Mouse (Mus musculus) cerebellum, adult 2 months (tissue): ENCODE measurements at regions not wholly inside any gene's neighbourhood (a gene's known extent, or its start where the extent isn't known, plus 50 kb on each side); places are given as distances from the start of the nearest gene placed in this dataset.

Experiments
- CTCF ChIP-seq: fragments of 200-500 bp; IDR thresholded peaks from 2 replicates; pipeline ENCODE4 v1.5.1; 2011; ENCODE audit warnings: low read depth, mild to moderate bottlenecking, control low read depth, low read length, moderate library complexity, borderline replicate concordance; ENCODE audit not compliant: insufficient read depth
- POLR2A ChIP-seq: fragments of 200-500 bp; IDR thresholded peaks from 2 replicates; pipeline ENCODE4 v1.6.1; 2011; ENCODE audit warnings: low read length, control low read depth, borderline replicate concordance; ENCODE audit not compliant: insufficient read depth

DNA sequence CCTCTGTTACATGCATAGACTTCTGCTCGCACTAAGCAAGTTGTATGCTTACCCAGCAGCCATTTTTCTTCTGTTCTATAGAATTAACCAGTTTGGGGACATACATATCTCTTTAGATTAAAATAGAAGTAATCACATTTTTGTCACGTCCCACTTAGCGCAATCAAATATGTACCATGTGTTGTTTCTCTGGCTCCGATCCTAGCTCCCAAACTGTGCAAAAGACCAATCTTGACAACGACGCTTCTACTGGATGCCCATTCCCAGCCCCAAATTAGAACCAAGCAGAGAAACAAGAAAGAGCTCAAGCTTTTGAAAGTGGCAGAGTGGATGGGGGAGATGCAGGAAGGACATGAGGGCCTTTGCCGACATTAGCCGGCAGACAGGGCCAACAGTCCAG lies 63.5 kb upstream of the Ift57 start:
- TF ChIP-seq POLR2A (no peak), CTCF (no peak)
